Mouse (Mus musculus) embryonic facial prominence, embryonic 11.5 days (tissue): ENCODE results near the gene Rpgr. TPM values are rescaled to one million over a fixed set of nuclear protein-coding genes. Genes with fewer than 3 reads are reported as not detected.

Source experiments
- ATAC-seq: fragments of 200-750 bp; cut with Nextera tagmentation; replicated peaks from 2 replicates; pipeline ENCODE4 v1.8.0; 2017; ENCODE audit warnings: low read depth; ENCODE audit not compliant: insufficient number of reproducible peaks, low FRiP score, low TSS enrichment
- DNase-seq: peaks from one replicate; pipeline ENCODE4 v3.0.0-alpha.2; 2015; ENCODE audit warnings: low spot score
- H3K27ac ChIP-seq: fragments of 300-500 bp; sonication (generic); replicated peaks from 2 replicates; pipeline ENCODE4 v1.5.1; 2014; ENCODE audit warnings: mild to moderate bottlenecking, low read depth, low read length, control low read depth
- H3K27me3 ChIP-seq: fragments of 300-500 bp; sonication (generic); 2 replicates; pipeline ENCODE4 v1.6.1; 2014; ENCODE audit warnings: mild to moderate bottlenecking, low read length, moderate library complexity, mixed read lengths; ENCODE audit not compliant: control insufficient read depth, insufficient read depth
- H3K36me3 ChIP-seq: fragments of 300-500 bp; sonication (generic); replicated peaks from 2 replicates; pipeline ENCODE4 v1.6.1; 2014; ENCODE audit warnings: low read depth, mild to moderate bottlenecking, low read length, moderate library complexity, mixed read lengths; ENCODE audit not compliant: control insufficient read depth, insufficient read depth
- H3K4me1 ChIP-seq: fragments of 300-500 bp; sonication (generic); 2 replicates; pipeline ENCODE4 v1.6.1; 2014; ENCODE audit warnings: low read length, mixed read lengths; ENCODE audit not compliant: control insufficient read depth, insufficient read depth
- H3K4me2 ChIP-seq: fragments of 300-500 bp; sonication (generic); 2 replicates; pipeline ENCODE4 v1.6.1; 2014; ENCODE audit warnings: low read depth, mild to moderate bottlenecking, control low read depth, low read length, moderate library complexity
- H3K4me3 ChIP-seq: fragments of 300-500 bp; sonication (generic); 2 replicates; pipeline ENCODE4 v1.5.1; 2014; ENCODE audit warnings: low read depth, low read length, control low read depth
- H3K9ac ChIP-seq: fragments of 300-500 bp; sonication (generic); replicated peaks from 2 replicates; pipeline ENCODE4 v1.6.1; 2014; ENCODE audit warnings: mild to moderate bottlenecking, control low read depth, low read length
- H3K9me3 ChIP-seq: fragments of 300-500 bp; sonication (generic); replicated peaks from 2 replicates; pipeline ENCODE4 v1.6.1; 2016; ENCODE audit warnings: mild to moderate bottlenecking, low read length, inconsistent platforms, mixed read lengths; ENCODE audit not compliant: control insufficient read depth
- whole genome bisulfite sequencing: fragments of 180-500 bp; shearing (Covaris S2); extraction: QIAGEN DNeasy Blood & Tissue Kit; methylation state at CpG from one replicate; pipeline ENCODE4 v1.1.7; 2014; 5-methylcytosine and 5-hydroxymethylcytosine counted together
- polyA plus RNA-seq: library from polyadenylated mRNA; unstranded; fragments of >200 nt; fragmentation: Nextera tagmentation; extraction: Ambion mirVana; gene quantifications from 2 replicates; pipeline ENCODE4 v1.2.1, GENCODE M21; 2014

Rpgr gene
- polyA plus RNA-seq, 1 experiment from 2014 or later = 33.1 TPM

- Histone ChIP-seq H3K4me1 (no peaks in the 10 kb centered on the region), H3K27ac (no peak overlapping the region), H3K9ac (no peak overlapping the region), H3K9me3 (no peaks in the 10 kb centered on the region), H3K27me3 (no peaks in the 10 kb centered on the region), H3K36me3 (no peaks in the 10 kb centered on the region), H3K4me3 (no peak overlapping the region), H3K4me2 (no peak overlapping the region)
- WGBS = 82% methylated on average over 2 of the region's 2 CpGs
- ATAC-seq = no peak
- no peak for DNase-seq
These were observed 145.2 kb downstream of the Rpgr start for GRCm38 (mm10) chrX:10071529-10071928.

- Histone ChIP-seq H3K4me2 (no peak overlapping the region), H3K27me3 (no peaks in the 10 kb centered on the region), H3K4me1 (no peaks in the 10 kb centered on the region), H3K27ac (no peak overlapping the region), H3K9ac (no peak overlapping the region), H3K36me3 (no peaks in the 10 kb centered on the region), H3K4me3 (no peak overlapping the region), H3K9me3 (no peaks in the 10 kb centered on the region)
- 29% methylated on average over 6 of the region's 6 CpGs for WGBS
- DNase-seq (peak; percentile 32), ATAC-seq (no peak)
These were observed 146.0 kb downstream of the Rpgr start for GRCm38 (mm10) chrX:10070689-10071088.

GRCm38 (mm10) chrX:10069405-10069804 lies 147.3 kb downstream of the Rpgr start:
- Histone ChIP-seq H3K27ac (no peak overlapping the region), H3K4me2 (no peak overlapping the region), H3K4me3 (no peak overlapping the region), H3K9me3 (no peaks in the 10 kb centered on the region), H3K4me1 (no peaks in the 10 kb centered on the region), H3K36me3 (no peaks in the 10 kb centered on the region), H3K9ac (no peak overlapping the region), H3K27me3 (no peaks in the 10 kb centered on the region)
- ATAC-seq (no peak), DNase-seq (no peak)
- WGBS = 77% methylated on average over 4 of the region's 4 CpGs

DNA sequence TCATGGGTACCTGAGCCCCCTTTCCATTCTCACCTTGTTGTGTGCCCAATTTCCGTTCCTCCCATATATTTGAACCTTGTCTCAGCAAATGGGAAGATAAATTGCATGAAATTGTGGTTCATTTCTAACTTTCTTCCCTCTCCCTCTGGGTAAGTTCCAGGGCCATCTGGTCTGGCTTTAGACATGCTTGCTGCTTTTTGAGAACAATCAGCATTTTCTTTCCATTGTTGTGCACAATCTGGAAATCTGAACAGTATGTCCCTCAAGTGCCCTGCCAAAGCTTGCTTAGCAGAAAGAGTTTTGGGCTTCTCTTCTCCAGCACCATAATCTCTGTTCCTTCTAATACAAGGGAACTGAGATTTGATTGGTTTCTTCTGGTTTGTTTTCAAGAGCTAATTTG lies 152.9 kb downstream of the Rpgr start:
- Histone ChIP-seq H3K27ac (no peak overlapping the region), H3K4me3 (no peak overlapping the region), H3K36me3 (no peaks in the 10 kb centered on the region), H3K4me2 (no peak overlapping the region), H3K9me3 (no peaks in the 10 kb centered on the region), H3K27me3 (no peaks in the 10 kb centered on the region), H3K9ac (no peak overlapping the region), H3K4me1 (no peaks in the 10 kb centered on the region)
- DNase-seq (no peak), ATAC-seq (no peak)
- 83% methylated on average over 1 of the region's 1 CpGs for WGBS

- H3K27ac ChIP-seq = no peak overlapping the region
- no peak overlapping the region for H3K4me2 ChIP-seq
- no peaks in the 10 kb centered on the region for H3K36me3 ChIP-seq
- H3K4me3 ChIP-seq = no peak overlapping the region
- H3K9me3 ChIP-seq = no peaks in the 10 kb centered on the region
- 94% methylated on average over 2 of the region's 2 CpGs for WGBS
- no peak for ATAC-seq
- no peak for DNase-seq
- H3K4me1 ChIP-seq = no peaks in the 10 kb centered on the region
- no peak overlapping the region for H3K9ac ChIP-seq
- no peaks in the 10 kb centered on the region for H3K27me3 ChIP-seq
These were observed 153.4 kb downstream of the Rpgr start for GRCm38 (mm10) chrX:10063361-10063760.

- H3K9me3 ChIP-seq = no peaks in the 10 kb centered on the region
- 71% methylated on average over 4 of the region's 4 CpGs for WGBS
- no peak overlapping the region for H3K4me2 ChIP-seq
- no peak for DNase-seq
- no peaks in the 10 kb centered on the region for H3K36me3 ChIP-seq
- no peak overlapping the region for H3K9ac ChIP-seq
- H3K4me1 ChIP-seq = no peaks in the 10 kb centered on the region
- no peak overlapping the region for H3K4me3 ChIP-seq
- no peaks in the 10 kb centered on the region for H3K27me3 ChIP-seq
- no peak overlapping the region for H3K27ac ChIP-seq
- no peak for ATAC-seq
These were observed 154.5 kb downstream of the Rpgr start for GRCm38 (mm10) chrX:10062201-10062600.

- DNase-seq (peak; percentile 17), ATAC-seq (no peak)
- Histone ChIP-seq H3K4me3 (no peak overlapping the region), H3K9ac (no peak overlapping the region), H3K4me2 (no peak overlapping the region), H3K4me1 (no peaks in the 10 kb centered on the region), H3K27me3 (no peaks in the 10 kb centered on the region), H3K27ac (no peak overlapping the region), H3K9me3 (no peaks in the 10 kb centered on the region), H3K36me3 (no peaks in the 10 kb centered on the region)
These were observed 182.1 kb downstream of the Rpgr start for GRCm38 (mm10) chrX:10034666-10035065.
